Mouse (Mus musculus): ENCODE measurements at regions not wholly inside any gene's neighbourhood (a gene's known extent, or its start where the extent isn't known, plus 50 kb on each side); places are given as distances from the start of the nearest gene placed in this dataset.

- no peaks in the 10 kb centered on the region for H3K36me3 ChIP-seq (ENCODE audit: control insufficient read depth, insufficient read depth)
- no peaks in the 10 kb centered on the region for H3K27me3 ChIP-seq (replicated peaks; ENCODE audit: control insufficient read depth, insufficient read depth, low read length)
- 26% methylated on average over 14 of the region's 14 CpGs for WGBS
- no peak overlapping the region for H3K27ac ChIP-seq (ENCODE audit: low read depth, low read length)
- no peaks in the 10 kb centered on the region for H3K9me3 ChIP-seq (ENCODE audit: control insufficient read depth)
- H3K4me1 ChIP-seq (replicated peaks; ENCODE audit: control insufficient read depth, insufficient read depth, low read length): no peaks in the 10 kb centered on the region
- no peak overlapping the region for H3K4me3 ChIP-seq (ENCODE audit: low read depth, low read length)
- H3K9ac ChIP-seq (ENCODE audit: low read depth, low read length): no peak overlapping the region
- TF ChIP-seq CTCF (IDR thresholded peaks at IDR 0.05; ENCODE audit: low read depth): no peak
- no peak for ATAC-seq
- H3K4me2 ChIP-seq (replicated peaks; ENCODE audit: low read depth): no peak overlapping the region
Observed at GRCm38 (mm10) chr11:43344767-43345561, 81.1 kb downstream of the Pttg1 start.

- no peak overlapping the region for H3K4me2 ChIP-seq (replicated peaks; ENCODE audit: low read depth)
- no peaks in the 10 kb centered on the region for H3K36me3 ChIP-seq (ENCODE audit: control insufficient read depth, insufficient read depth)
- no peak overlapping the region for H3K4me3 ChIP-seq (ENCODE audit: low read depth, low read length)
- WGBS: 87% methylated on average over 5 of the region's 5 CpGs
- no peaks in the 10 kb centered on the region for H3K27me3 ChIP-seq (replicated peaks; ENCODE audit: control insufficient read depth, insufficient read depth, low read length)
- H3K9me3 ChIP-seq (ENCODE audit: control insufficient read depth): no peaks in the 10 kb centered on the region
- no peak overlapping the region for H3K27ac ChIP-seq (ENCODE audit: low read depth, low read length)
- no peak for ATAC-seq
- TF ChIP-seq CTCF (IDR thresholded peaks at IDR 0.05; ENCODE audit: low read depth): no peak
- H3K4me1 ChIP-seq (replicated peaks; ENCODE audit: control insufficient read depth, insufficient read depth, low read length): no peaks in the 10 kb centered on the region
- H3K9ac ChIP-seq (ENCODE audit: low read depth, low read length): no peak overlapping the region
Observed at GRCm38 (mm10) chr11:43343574-43343973, 82.5 kb downstream of the Pttg1 start.

GRCm38 (mm10) chr11:43338377-43338993, 87.6 kb downstream of the Pttg1 start:
- H3K9me3 ChIP-seq (ENCODE audit: control insufficient read depth): no peaks in the 10 kb centered on the region
- H3K4me3 ChIP-seq (ENCODE audit: low read depth, low read length): no peak overlapping the region
- TF ChIP-seq CTCF (IDR thresholded peaks at IDR 0.05; ENCODE audit: low read depth): no peak
- no peaks in the 10 kb centered on the region for H3K4me1 ChIP-seq (replicated peaks; ENCODE audit: control insufficient read depth, insufficient read depth, low read length)
- H3K9ac ChIP-seq (ENCODE audit: low read depth, low read length): no peak overlapping the region
- no peaks in the 10 kb centered on the region for H3K27me3 ChIP-seq (replicated peaks; ENCODE audit: control insufficient read depth, insufficient read depth, low read length)
- no peak overlapping the region for H3K27ac ChIP-seq (ENCODE audit: low read depth, low read length)
- H3K36me3 ChIP-seq (ENCODE audit: control insufficient read depth, insufficient read depth): no peaks in the 10 kb centered on the region
- H3K4me2 ChIP-seq (replicated peaks; ENCODE audit: low read depth): no peak overlapping the region
- no peak for ATAC-seq
- 93% methylated on average over 2 of the region's 2 CpGs for WGBS

- no peak for TF ChIP-seq CTCF (IDR thresholded peaks at IDR 0.05; ENCODE audit: low read depth)
- no peaks in the 10 kb centered on the region for H3K9me3 ChIP-seq (ENCODE audit: control insufficient read depth)
Observed at GRCm38 (mm10) chr11:43335668-43336265, 90.3 kb downstream of the Pttg1 start.

GRCm38 (mm10) chr11:43333547-43333946, 92.5 kb downstream of the Pttg1 start:
- Histone ChIP-seq H3K4me1 (replicated peaks; ENCODE audit: control insufficient read depth, insufficient read depth, low read length) (no peaks in the 10 kb centered on the region), H3K9ac (ENCODE audit: low read depth, low read length) (no peak overlapping the region), H3K27ac (ENCODE audit: low read depth, low read length) (no peak overlapping the region), H3K27me3 (replicated peaks; ENCODE audit: control insufficient read depth, insufficient read depth, low read length) (no peaks in the 10 kb centered on the region), H3K36me3 (ENCODE audit: control insufficient read depth, insufficient read depth) (no peaks in the 10 kb centered on the region), H3K4me3 (ENCODE audit: low read depth, low read length) (no peak overlapping the region), H3K4me2 (replicated peaks; ENCODE audit: low read depth) (no peak overlapping the region), H3K9me3 (ENCODE audit: control insufficient read depth) (no peaks in the 10 kb centered on the region)
- no peak for ATAC-seq
- TF ChIP-seq CTCF (IDR thresholded peaks at IDR 0.05; ENCODE audit: low read depth): no peak
- WGBS: 54% methylated on average over 4 of the region's 4 CpGs

More at GRCm38 (mm10) chr11:43335668-43336265, 90.3 kb downstream of the Pttg1 start:
- H3K27me3 ChIP-seq (replicated peaks; ENCODE audit: control insufficient read depth, insufficient read depth, low read length): no peaks in the 10 kb centered on the region
- no peak for ATAC-seq
- H3K4me2 ChIP-seq (replicated peaks; ENCODE audit: low read depth): no peak overlapping the region
- H3K4me3 ChIP-seq (ENCODE audit: low read depth, low read length): no peak overlapping the region
- H3K9ac ChIP-seq (ENCODE audit: low read depth, low read length): no peak overlapping the region
- 69% methylated on average over 7 of the region's 7 CpGs for WGBS
- H3K36me3 ChIP-seq (ENCODE audit: control insufficient read depth, insufficient read depth): no peaks in the 10 kb centered on the region
- H3K4me1 ChIP-seq (replicated peaks; ENCODE audit: control insufficient read depth, insufficient read depth, low read length): no peaks in the 10 kb centered on the region
- no peak overlapping the region for H3K27ac ChIP-seq (ENCODE audit: low read depth, low read length)

GRCm38 (mm10) chr11:43313996-43314395, 112.1 kb downstream of the Pttg1 start:
- Histone ChIP-seq H3K9me3 (ENCODE audit: control insufficient read depth) (no peaks in the 10 kb centered on the region), H3K27me3 (replicated peaks; ENCODE audit: control insufficient read depth, insufficient read depth, low read length) (no peaks in the 10 kb centered on the region), H3K9ac (ENCODE audit: low read depth, low read length) (no peak overlapping the region), H3K4me2 (replicated peaks; ENCODE audit: low read depth) (no peak overlapping the region), H3K27ac (ENCODE audit: low read depth, low read length) (no peak overlapping the region), H3K4me3 (ENCODE audit: low read depth, low read length) (no peak overlapping the region), H3K36me3 (ENCODE audit: control insufficient read depth, insufficient read depth) (no peaks in the 10 kb centered on the region), H3K4me1 (replicated peaks; ENCODE audit: control insufficient read depth, insufficient read depth, low read length) (no peaks in the 10 kb centered on the region)
- no peak for ATAC-seq
- WGBS: 82% methylated on average over 4 of the region's 4 CpGs
- no peak for TF ChIP-seq CTCF (IDR thresholded peaks at IDR 0.05; ENCODE audit: low read depth)

Measured in intestine, postnatal 0 days (tissue).